Mouse (Mus musculus): ENCODE measurements around the gene Zbtb22. TPM values are rescaled to one million over a fixed set of nuclear protein-coding genes. Genes with fewer than 3 reads are reported as not detected.
"Not testable (repeated sequence)": the region's sequence is repeated elsewhere in the genome, so short reads cannot be mapped to it uniquely, and the experiment has no call there.

The Zbtb22 gene
- polyA plus RNA-seq (2015; fragmentation: Nextera tagmentation; extraction: Ambion mirVana) = 15.4 and 16.6 TPM in 2 replicates

DNA sequence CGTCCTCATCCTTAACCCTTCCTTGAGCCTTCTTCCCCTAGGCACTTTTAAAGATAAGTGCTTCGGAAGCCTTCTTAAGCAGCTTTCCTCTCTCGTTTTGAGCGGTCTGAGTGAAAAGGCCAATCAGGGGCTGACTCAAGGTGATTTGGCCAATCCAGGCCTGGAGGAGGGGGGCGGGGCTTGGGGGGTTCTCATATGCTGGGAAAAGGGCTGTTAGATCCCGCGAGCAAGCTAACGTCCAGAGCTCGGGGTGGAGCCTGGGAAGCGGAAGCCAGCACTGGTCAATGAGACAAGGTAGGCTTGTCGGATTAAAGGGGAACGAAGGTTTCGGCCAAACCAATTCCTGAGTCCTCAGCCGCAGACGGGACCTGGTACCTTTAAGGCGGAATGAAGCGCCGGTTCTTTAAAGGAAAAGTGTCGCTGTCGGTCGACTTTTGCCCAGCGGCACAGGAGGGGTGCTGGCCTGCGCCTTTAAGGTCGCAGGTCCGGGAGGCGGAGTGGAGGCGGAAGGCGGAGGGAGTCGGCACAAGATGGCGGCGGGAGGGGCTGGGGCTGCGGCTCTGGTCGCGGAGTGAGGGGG is at the start of gene Zbtb22, which contains the start of gene Tapbp:
Zbtb22 (plus strand) TSS at position 234 of the 580 bp plus-strand sequence.
Tapbp (plus strand) TSS at position 229 of the 580 bp plus-strand sequence.
- Histone ChIP-seq H3K4me2 (peak within 1 kb of the TSS; percentile 70), H3K9me3 (no peaks in the 10 kb centered on the region), H3K36me3 (peaks cover 42% of the 10 kb centered on the region), H3K4me3 (replicated peaks) (peak within 1 kb of the TSS; percentile 58), H3K27me3 (replicated peaks) (no peaks in the 10 kb centered on the region), H3K4me1 (peaks cover 30% of the 10 kb centered on the region), H3K27ac (peak within 1 kb of the TSS; percentile 87), H3K9ac (peak within 1 kb of the TSS; percentile 29; the same call in 1 of the 2 replicates)
- peak; percentile 91 for ATAC-seq (ENCODE audit: insufficient read depth, low FRiP score, low read depth)
- under 1% methylated on average over 34 of the region's 34 CpGs for WGBS

DNA sequence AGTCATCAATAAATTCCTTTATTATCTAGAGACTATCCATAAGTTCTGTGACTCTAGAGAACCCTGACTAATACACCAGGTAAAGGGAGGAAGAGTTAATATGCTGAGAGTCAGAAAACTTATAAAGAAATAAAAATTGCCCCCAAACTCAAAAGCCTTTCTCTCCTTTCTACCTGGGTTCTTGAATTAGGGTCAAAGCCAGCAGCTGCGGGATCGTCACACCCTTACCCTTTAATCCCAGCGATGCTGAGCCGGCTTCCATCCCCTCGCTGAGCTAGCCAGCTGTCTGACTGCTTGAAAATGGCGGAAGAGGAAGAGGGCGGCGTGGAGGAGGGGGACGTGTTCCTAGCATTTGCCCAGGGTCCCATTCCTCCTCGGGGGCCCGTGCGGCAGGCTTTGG is 42.2 kb upstream of the Zbtb22 start, which contains the start of gene Gm7029:
Gm7029 (plus strand) TSS at position 301 of the 400 bp plus-strand sequence.
- H3K4me3 ChIP-seq (replicated peaks); H3K36me3 ChIP-seq; H3K4me2 ChIP-seq; H3K4me1 ChIP-seq; H3K27me3 ChIP-seq (replicated peaks); H3K9me3 ChIP-seq; ATAC-seq (ENCODE audit: insufficient read depth, low FRiP score, low read depth); H3K9ac ChIP-seq; H3K27ac ChIP-seq: not testable (repeated sequence)
- WGBS = 87% methylated on average over 3 of the region's 12 CpGs

DNA sequence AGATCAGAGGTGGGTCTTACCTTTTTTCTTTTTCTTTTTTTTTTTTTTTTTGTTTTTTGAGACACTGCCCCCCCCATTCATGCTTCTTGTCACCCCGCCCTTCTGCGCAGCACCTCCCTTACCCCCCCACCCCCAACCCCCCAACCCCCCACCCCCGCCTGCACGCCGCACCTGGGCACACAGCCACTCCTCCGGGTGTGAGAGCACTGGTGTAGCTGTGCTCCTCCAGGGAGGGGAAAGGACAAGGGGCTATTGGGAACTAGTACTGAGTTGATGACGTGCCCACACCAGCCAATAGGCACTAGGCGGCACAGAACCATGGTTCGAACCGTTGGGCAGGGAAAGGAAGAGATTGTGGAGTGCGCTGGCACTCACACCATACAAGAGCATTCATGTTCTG is 41.3 kb upstream of the Zbtb22 start:
- H3K4me2 ChIP-seq = no peak overlapping the region
- H3K4me3 ChIP-seq (replicated peaks) = no peak overlapping the region
- no peak for ATAC-seq (ENCODE audit: insufficient read depth, low FRiP score, low read depth)

DNA sequence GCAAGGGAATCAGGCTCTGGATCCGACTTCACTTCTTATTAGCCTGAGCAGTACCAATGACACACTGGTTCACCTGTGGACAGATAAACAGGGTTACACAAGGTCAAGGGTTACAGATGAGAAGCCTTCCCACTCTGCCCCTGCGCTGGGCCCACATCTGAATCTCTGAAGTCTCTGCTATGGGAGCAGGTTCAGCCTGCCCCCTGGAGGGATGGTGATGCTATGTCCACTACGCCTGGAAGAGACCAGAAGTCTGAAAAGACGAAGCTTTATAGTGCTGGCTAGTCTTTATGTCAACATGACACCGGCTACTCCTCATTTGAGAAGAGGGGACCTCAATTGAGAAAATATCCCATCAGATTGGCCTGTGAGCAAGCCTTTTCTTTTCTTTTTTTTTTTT is 39.9 kb upstream of the Zbtb22 start:
- H3K4me3 ChIP-seq (replicated peaks); H3K4me1 ChIP-seq; H3K4me2 ChIP-seq; H3K9ac ChIP-seq; ATAC-seq (ENCODE audit: insufficient read depth, low FRiP score, low read depth); H3K27me3 ChIP-seq (replicated peaks); H3K9me3 ChIP-seq; H3K36me3 ChIP-seq; H3K27ac ChIP-seq: not testable (repeated sequence)
- 77% methylated on average over 5 of the region's 5 CpGs for WGBS

More for the DNA sequence above, 41.3 kb upstream of the Zbtb22 start:
- H3K9me3 ChIP-seq = no peaks in the 10 kb centered on the region
- H3K27ac ChIP-seq = no peak overlapping the region
- WGBS = 80% methylated on average over 11 of the region's 11 CpGs
- no peaks in the 10 kb centered on the region for H3K27me3 ChIP-seq (replicated peaks)
- no peak overlapping the region for H3K9ac ChIP-seq
- H3K4me1 ChIP-seq = no peaks in the 10 kb centered on the region
- H3K36me3 ChIP-seq = 0 out of 2 replicates have a peak, but pooled peaks cover 3% of the 10 kb centered on the region

DNA sequence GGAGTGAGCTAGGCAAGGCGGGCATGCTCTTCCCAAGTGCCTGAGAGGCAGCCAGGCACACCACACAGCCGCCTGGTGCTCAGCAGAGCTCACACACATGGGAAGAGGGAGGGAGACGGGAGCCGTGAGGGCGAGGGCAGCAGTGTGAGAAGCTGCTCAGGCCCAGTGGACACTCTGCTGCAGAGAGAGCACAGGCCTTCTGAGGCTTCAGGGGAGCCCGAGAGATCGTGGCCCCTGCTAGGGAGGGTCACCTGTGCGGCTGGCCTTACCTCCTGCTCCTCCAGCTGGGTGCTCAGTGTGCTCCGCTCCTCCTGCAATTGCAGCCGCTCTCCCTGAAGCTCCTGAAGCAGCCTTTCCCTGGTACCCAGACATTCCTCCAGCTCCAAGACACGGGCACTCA is 31.4 kb upstream of the Zbtb22 start:
- not testable (repeated sequence) for H3K27me3 ChIP-seq (replicated peaks); H3K4me3 ChIP-seq (replicated peaks); ATAC-seq (ENCODE audit: insufficient read depth, low FRiP score, low read depth); H3K9me3 ChIP-seq; H3K4me2 ChIP-seq; H3K4me1 ChIP-seq; H3K9ac ChIP-seq; H3K27ac ChIP-seq
- WGBS = 95% methylated on average over 8 of the region's 11 CpGs
- H3K36me3 ChIP-seq = peaks cover 16% of the 10 kb centered on the region

DNA sequence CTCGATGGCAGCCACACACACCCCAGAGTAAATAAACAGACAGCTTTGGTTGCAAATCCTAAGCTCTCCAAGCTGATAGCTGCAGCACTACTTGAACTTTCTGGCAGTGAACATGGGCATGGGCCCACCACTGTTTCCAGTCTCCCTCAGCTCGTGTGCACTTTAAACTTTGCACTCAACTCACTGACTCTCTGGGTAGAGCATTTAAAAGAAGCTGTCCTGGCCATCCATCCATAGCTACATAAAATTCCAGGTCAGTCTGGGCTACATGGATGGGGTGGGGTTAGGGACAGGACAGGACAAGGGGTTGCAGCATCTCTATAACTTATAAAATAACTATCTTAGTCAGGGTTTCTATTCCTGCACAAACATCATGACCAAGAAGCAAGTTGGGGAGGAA is 27.9 kb upstream of the Zbtb22 start:
- not testable (repeated sequence) for H3K27me3 ChIP-seq (replicated peaks); H3K27ac ChIP-seq; H3K9ac ChIP-seq; H3K4me3 ChIP-seq (replicated peaks); H3K4me1 ChIP-seq; H3K36me3 ChIP-seq; H3K9me3 ChIP-seq; ATAC-seq (ENCODE audit: insufficient read depth, low FRiP score, low read depth); H3K4me2 ChIP-seq
- 31% methylated on average over 2 of the region's 2 CpGs for WGBS

DNA sequence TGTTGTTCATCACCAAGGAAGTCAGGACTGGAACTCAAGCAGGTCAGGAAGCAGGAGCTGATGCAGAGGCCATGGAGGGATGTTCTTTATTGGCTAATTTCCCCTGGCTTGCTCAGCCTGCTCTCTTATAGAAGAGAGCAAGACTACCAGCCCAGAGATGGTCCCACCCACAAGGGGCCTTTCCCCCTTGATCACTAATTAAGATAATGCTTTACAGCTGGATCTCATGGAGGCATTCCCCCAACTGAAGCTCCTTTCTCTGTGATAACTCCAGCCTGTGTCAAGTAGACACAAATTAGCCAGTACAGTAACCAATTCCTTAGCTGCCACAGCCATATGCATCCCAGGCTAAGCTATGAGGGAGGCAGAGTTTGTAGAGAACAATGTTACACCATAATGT is 27.5 kb upstream of the Zbtb22 start:
- not testable (repeated sequence) for H3K9me3 ChIP-seq; H3K36me3 ChIP-seq; H3K27me3 ChIP-seq (replicated peaks); H3K4me1 ChIP-seq; H3K4me3 ChIP-seq (replicated peaks); ATAC-seq (ENCODE audit: insufficient read depth, low FRiP score, low read depth); H3K9ac ChIP-seq; H3K27ac ChIP-seq
- peak overlapping the region; percentile 23; the same call in 1 of the 2 replicates for H3K4me2 ChIP-seq

DNA sequence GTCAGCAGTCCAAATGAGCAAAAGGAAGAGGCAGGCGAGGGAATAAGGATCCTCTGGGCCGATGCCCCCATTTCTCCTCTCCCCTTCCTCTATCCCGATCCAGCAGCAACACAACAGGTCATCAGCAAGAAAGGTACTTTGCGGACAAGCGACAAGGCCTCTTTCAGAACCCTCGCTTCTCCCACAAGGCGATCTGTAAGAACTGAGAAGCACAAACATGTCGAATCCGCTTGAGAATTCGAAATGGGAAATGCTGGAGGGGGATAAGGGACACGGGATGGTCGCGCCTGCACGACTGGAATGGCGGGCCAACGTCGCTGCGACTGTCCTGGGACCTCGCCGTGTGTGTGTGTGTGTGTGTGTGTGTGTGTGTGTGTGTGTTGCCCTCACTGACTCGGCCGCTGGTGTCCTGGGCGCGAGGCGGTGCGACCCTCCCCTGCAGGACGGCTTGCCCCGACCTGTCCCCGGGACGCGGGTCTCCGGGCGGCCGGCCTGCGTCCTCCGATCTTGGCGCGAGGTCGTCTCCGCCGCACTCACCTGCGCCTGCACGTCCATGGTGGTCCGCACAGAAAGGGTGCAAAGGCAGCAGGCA is 25.7 kb upstream of the Zbtb22 start:
- WGBS = under 1% methylated on average over 44 of the region's 44 CpGs

DNA sequence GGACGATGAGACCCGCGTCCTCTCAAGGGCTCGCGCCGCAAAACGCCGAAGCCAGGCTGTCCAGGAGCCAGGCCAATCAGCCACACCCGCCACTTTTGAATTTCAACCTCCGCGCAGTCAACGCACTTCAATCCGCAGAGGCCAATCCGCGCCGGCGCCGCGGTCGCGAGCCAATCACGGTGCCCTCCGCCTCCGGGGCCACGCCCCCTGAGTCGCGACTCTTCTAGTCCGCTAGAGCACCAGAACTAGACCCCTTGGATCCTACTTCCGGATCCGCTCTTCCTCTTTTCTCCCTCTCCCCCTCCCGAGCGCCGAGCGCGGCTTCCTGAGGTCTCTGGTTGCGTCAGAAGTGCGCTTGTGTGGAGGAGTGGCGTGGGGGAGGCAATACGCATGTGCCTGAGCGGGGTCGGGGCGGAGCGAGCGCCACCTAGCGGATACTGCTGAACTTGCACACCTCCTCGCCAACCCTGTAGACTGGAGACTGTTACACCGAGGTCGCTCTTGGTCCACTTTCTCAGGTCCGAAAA is 25.1 kb upstream of the Zbtb22 start, which contains the start of gene Kifc1:
Kifc1 (minus strand) TSS at position 129 of the 527 bp plus-strand sequence.
- Histone ChIP-seq H3K27me3 (replicated peaks) (no peaks in the 10 kb centered on the region), H3K27ac (peak within 1 kb of the TSS; percentile 28; the same call in 1 of the 2 replicates), H3K4me2 (peak within 1 kb of the TSS; percentile 62), H3K4me1 (peaks cover 8% of the 10 kb centered on the region; the same call in 1 of the 2 replicates), H3K4me3 (replicated peaks) (peak within 1 kb of the TSS; percentile 67), H3K9ac (peak within 1 kb of the TSS; percentile 54), H3K9me3 (no peaks in the 10 kb centered on the region), H3K36me3 (peaks cover 6% of the 10 kb centered on the region; the same call in 1 of the 2 replicates)
- WGBS = under 1% methylated on average over 49 of the region's 49 CpGs
- peak; percentile 99 for ATAC-seq (ENCODE audit: insufficient read depth, low FRiP score, low read depth)

More for the DNA sequence above, 25.7 kb upstream of the Zbtb22 start:
- H3K4me1 ChIP-seq; H3K27me3 ChIP-seq (replicated peaks); H3K9me3 ChIP-seq; H3K36me3 ChIP-seq: not testable (repeated sequence)
- Histone ChIP-seq H3K27ac (peak overlapping the region; percentile 28; the same call in 1 of the 2 replicates), H3K9ac (peak overlapping the region; percentile 54), H3K4me2 (peak overlapping the region; percentile 62), H3K4me3 (replicated peaks) (peak overlapping the region; percentile 67)
- peak; percentile 4; the same call in 1 of the 2 replicates for ATAC-seq (ENCODE audit: insufficient read depth, low FRiP score, low read depth)

DNA sequence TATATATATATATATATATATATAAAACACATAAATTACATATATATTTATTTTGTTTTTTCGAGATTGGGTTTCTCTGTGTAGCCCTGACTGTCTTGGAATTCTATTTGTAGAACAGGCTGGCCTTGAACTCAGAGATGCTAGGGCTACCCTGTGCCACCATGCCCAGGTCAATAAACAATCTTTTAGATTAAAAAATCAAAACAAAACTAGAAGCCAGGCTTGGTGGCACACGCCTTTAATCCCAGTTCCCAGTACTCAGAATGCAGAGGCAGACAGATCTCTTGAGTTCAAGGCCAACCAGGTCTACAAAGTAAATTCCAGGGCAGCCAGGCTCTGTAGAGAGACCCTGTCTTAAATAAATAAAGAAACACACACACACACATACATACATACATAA is 24.3 kb upstream of the Zbtb22 start:
- Histone ChIP-seq H3K4me2 (no peak overlapping the region), H3K9me3 (no peaks in the 10 kb centered on the region), H3K4me3 (replicated peaks) (no peak overlapping the region), H3K27me3 (replicated peaks) (no peaks in the 10 kb centered on the region), H3K9ac (no peak overlapping the region), H3K4me1 (peaks cover 8% of the 10 kb centered on the region; the same call in 1 of the 2 replicates), H3K36me3 (no peaks in the 10 kb centered on the region), H3K27ac (no peak overlapping the region)
- no peak for ATAC-seq (ENCODE audit: insufficient read depth, low FRiP score, low read depth)
- WGBS = 69% methylated on average over 2 of the region's 2 CpGs

DNA sequence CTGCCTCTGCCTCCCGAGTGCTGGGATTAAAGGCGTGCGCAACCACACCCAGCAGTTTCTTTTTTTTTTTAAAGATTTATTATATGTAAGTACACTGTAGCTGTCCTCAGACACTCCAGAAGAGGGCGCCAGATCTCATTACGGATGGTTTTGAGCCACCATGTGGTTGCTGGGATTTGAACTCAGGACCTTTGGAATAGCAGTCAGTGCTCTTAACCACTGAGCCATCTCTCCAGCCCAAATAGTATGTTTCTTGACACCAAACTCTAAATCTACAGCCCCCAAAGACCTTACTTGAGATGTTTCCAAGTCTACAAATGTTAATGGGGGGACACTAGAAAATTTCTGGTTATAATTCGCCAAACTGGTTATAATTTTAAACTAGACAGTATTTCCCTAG is 23.8 kb upstream of the Zbtb22 start:
- 68% methylated on average over 6 of the region's 6 CpGs for WGBS
- not testable (repeated sequence) for H3K4me1 ChIP-seq; H3K36me3 ChIP-seq; H3K9me3 ChIP-seq; H3K9ac ChIP-seq; H3K4me2 ChIP-seq; H3K27me3 ChIP-seq (replicated peaks); H3K4me3 ChIP-seq (replicated peaks); ATAC-seq (ENCODE audit: insufficient read depth, low FRiP score, low read depth); H3K27ac ChIP-seq

DNA sequence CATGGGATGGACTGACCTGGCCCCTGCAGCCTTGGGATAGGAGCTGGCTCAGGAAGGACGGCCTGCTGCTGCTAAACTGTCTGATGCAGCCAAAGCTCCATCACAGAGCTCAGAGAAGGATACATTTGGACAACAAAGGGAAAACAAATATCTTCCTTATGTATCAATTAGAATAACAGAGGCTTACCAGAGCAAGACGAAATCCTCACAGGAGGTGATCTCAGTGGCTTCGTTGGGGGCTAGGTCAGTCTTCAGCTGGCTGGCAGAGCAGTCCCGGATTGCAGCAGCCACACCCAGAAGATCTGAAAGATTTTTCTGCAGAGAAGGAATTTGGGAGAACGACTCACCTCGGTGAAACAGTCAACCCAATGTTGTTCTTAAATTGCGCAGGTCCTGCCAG is 23.3 kb upstream of the Zbtb22 start:
- no peak overlapping the region for H3K9ac ChIP-seq
- no peaks in the 10 kb centered on the region for H3K9me3 ChIP-seq
- H3K27ac ChIP-seq = no peak overlapping the region; the same call in 1 of the 2 replicates
- 21% methylated on average over 7 of the region's 7 CpGs for WGBS
- H3K27me3 ChIP-seq (replicated peaks) = no peaks in the 10 kb centered on the region
- no peak for ATAC-seq (ENCODE audit: insufficient read depth, low FRiP score, low read depth)
- no peaks in the 10 kb centered on the region for H3K36me3 ChIP-seq
- peaks cover 8% of the 10 kb centered on the region; the same call in 1 of the 2 replicates for H3K4me1 ChIP-seq
- H3K4me2 ChIP-seq = no peak overlapping the region
- no peak overlapping the region for H3K4me3 ChIP-seq (replicated peaks)

Data from stomach, embryonic 15.5 days (tissue).